Mouse (Mus musculus) left cerebral cortex, adult 18-20 months (tissue): ENCODE data around the gene Morc1. TPM values are rescaled to one million over a fixed set of nuclear protein-coding genes. Genes with fewer than 3 reads are reported as not detected.
A peak's percentile ranks its signal among the peaks of the same experiment; 100 is the strongest.

Experiments used
- DNase-seq, 2 experiments: peaks; one replicate each; pipeline ENCODE4 v3.0.0; 2021 to 2022; ENCODE audit warnings: low spot score in 2 of 2, mixed read lengths in 1 of 2
- total RNA-seq, 2 experiments: library from RNA; stranded (reverse); gene quantifications; 2 replicates each; pipeline ENCODE4 v1.2.3; 2021

Morc1 gene
- total RNA-seq, 2 experiments from 2014 or later, result not detected

DNA sequence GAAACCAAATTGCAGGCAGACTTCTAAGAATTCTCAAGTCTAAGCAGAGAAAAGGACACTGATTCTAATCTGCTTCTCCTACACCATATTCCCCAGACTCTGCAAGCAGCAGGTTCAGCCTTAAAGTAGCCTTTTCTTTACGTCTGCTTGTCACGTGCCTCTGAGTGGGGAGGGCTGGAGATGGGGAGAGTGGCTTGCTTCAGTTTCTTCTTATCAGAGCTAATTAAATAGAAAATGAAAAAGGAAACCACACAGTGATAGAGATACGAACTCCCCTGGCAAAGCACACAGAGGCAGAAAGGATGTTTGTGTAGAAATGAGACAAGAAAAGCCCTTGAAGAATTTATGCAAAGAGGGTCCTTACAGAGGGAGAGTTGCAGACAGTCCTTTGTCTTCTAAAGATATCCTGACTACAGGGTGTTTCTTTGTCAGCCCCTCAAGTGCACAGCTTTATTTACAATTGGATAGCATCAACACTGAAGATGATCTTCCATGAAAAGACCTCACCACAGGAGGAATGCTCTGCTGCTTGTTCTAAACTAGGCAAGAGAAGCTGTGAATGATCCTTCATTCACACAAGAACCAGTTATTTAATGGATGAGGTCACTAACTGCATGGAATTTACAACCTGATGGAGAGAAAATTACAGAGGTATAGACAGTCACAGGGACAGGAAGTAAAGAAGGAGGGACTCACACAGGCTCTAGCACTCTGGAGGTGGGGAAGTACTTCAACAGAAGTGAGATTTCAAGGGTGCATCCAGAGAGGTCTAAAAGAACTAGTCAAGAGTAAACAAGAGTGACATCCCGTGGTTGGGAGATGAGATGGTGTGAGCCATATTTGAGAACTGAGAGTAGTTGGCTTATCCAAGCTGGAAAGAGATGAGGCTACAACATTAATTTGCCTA lies 44.1 kb downstream of the Morc1 start:
- DNase-seq, result no peak

DNA sequence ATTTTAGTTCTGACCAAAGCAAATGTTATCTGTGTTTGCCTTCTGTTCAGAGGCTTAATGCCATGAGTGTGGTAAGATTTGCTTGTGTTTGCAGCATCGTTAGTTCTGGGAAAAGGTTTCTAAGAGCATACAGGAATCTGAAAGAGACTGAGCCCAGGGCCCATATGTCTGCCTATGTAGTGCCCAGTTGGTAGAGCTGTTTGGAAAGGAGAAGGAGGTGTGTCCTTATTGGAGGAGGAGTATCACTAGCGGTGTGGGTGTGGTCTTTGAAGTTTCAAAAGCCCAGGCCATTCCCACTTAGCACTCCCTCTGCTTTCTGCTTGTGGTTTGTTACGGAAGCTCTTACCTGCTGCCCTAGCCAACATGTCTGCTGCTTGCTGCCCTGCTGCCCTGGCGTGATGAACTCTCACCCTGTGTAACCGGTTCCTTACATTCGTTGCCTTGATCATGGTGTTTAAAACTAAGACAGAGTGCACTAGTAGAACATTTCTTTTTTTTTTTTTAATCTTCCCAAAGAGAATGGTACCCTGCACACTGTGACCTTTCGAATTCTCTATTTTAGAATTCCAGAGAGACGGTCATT lies 48.3 kb downstream of the Morc1 start:
- DNase-seq, result no peak

DNA sequence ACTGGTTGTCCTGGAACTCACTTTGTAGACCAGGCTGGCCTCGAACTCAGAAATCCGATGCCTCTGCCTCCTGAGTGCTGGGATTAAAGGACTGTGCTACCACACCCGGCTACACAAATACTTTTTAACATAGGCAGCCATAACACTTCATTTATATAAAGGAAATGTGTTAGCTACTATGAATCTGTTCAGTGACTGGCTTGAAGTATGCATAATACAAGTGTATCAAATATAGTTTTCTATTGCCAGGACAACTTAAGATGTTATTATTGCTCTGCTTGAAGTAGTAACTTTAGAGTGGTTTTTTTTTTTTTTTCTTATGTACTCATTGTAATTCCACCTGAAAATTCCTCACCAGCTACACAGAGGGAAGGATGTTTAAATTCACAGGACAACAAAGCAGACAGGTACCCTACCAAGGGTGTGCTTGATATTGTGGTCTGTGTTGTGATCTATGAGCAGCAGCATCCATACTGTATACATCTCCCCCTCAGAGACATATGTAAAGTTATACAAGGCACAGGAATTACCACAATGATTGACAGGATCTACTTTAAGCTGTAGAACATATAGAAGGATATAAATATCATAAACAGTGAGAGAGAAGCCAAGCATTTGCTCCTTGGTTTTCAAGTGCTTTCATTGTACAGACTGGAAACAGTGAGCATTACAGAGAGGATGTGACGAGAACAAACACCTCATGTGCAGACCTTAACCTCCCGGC lies 85.9 kb downstream of the Morc1 start:
- DNase-seq, result no peak

DNA sequence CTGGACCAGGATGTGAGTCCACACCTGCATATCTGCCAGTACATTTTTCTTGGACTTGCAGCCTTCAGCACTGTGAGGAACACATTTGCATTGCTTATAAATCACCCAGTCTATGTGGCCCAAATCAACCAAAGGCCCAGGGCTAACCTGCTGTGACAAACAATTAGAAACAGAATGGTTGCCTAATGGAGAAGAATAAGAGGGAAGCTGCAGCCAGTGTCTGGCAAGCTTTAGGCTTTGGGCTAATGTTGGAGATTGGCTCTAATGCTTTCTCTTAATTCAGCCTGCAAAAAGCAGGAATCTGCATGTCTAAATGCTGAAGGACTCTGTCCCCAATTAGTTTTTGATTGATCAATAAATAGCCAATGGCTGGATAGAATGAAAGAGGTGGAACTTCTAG lies 88.5 kb downstream of the Morc1 start:
- DNase-seq, result no peak

DNA sequence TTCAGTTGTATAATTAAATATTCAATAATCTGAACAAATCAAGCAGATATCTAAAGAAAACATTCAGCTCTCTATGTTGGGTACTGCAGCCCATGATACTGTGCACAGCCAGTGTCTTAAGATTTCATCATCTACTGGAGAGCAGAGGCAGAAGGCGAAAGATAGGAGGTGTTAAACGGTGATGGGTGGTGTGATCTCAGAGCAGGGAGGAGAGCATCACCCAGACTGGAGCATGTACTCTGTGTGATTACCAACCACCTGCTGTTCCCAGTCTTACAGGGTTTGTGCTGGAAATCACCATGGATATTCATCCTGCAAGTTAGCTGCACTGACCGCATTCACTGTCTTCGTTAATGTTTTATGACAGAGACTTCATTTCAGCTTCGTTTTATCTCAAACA lies 106.1 kb downstream of the Morc1 start:
- peak in 1 of 2 experiments; percentile 5 for DNase-seq

DNA sequence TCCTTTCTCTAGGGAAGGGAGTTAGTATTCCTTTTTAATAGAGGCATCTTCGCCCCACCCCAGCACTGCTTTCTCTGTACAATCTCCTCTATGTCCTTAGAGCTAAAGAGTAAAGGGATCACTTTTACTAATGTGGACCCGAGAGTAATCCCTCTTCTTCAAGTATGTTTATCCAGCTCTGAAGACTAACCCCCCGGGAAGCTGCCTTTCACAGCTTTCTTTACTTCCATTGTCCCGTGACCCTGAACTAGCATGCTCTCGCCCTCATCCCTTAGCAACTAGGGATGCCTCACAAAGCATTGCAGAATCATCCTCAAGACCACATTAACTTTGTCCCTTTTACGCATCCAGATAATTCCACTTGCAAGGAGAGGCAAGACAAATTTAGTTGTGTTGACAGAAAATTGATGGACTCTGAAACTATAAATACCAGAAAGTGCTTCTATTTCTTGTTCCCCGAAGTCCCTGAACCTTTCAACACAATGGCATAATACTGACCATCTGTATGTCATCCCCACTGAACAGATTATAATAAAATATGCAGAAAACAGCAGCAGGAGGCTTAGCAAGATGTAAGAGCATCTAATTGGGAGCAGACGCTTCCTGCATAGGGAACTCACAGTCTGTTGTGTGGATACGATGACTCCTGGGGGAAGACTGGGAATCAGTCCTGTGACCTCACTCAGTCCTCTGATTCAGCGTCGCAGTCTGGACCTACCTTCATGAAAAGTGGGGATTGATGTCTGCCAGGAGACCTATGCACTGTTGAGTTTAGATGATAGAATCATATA lies 131.4 kb downstream of the Morc1 start:
- DNase-seq, result no peak

DNA sequence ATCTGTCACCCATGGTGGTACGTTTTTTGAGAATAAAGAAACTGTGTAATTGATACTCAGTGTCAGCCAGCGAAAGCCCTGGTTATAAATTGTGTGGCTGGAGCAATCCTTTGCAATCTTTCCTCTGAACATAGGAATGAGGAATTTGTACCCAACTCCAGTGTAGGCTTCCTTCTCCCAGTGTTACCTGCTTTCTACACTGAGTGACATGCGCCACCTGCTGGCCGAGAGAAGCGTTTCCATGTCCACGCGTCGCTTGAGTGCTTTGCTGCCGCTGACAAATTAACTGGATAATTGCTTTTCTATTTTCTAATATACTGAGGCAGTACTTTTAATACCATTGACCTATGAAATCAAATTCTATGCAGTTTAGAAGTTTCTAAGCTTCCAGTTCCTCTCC lies 139.3 kb downstream of the Morc1 start:
- DNase-seq, result peak; percentile 80 to 84

DNA sequence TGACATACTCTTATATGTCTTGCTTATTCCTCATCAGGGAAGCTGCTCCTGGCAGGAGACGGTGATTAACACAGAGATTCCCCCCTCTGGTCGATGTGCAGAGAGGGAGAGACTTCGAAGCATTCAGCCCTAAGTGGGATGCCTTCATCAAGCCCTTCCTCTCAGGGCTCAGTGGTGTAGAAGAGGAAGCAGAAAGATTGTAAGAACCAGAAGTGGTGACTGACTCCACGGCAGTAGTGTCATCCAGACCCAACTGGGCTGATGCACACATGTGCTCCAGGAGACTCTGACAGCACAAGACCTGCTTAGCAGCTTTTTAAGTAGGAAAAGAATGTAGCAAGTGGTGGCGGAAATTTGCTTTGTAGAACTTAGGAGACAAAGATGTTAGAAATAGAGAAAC lies 143.0 kb downstream of the Morc1 start:
- no peak for DNase-seq

DNA sequence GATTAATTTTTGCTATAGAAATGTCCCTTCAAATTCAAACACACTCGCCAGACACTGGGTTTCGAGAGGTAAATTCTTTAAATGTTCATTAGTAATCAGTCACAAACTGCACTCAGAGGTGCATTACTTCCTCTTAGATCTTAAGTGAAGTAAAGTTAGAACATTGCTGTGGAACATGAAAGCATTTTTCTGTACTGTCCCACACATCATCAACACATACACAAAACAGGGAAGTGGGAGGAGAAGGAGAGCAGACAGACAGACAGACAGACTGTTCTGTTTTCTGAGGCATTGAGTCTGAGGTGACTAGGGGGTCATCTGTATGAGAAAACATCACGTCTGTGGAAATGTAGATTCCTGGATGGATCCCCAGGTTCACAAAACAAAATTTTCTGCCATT lies 143.5 kb downstream of the Morc1 start:
- no peak for DNase-seq

DNA sequence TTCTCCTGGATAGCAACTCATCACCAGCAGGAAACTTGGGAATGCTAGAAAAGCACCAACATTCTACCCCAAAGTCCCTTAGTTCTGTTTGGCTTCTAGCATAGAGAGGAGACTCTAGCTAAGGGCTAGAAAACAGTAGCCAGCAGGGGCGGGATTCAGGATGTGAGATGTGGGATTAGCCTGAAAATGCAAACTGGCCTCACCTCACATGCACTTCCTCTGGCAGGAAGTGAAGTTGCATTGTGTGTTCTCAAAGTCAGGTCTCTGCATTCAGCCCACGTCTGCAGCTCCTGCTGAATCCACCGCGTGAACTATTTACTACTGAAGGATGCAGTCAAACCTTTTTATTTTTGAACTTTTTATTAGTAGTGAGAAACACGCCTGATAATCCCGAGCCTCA lies 154.3 kb downstream of the Morc1 start:
- no peak for DNase-seq

DNA sequence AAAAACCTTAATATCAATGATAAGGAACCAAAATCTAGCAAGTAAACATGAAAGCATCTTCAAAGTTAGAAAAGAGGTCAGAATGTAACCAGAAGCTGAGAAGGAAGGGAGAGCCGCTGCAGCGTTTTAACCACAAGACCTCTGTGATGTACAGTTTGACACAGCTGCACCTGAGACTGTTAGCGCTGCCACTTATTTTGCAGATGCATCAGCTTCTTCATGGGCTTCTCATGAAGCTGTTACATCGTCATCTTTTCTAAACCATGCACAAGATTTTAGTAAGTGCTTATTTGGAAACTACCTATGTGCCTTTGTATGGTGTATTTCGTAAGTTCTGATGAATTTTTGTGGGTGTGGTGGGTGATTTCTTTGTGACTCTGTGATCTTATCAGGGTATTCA lies 163.4 kb downstream of the Morc1 start:
- DNase-seq, result no peak

DNA sequence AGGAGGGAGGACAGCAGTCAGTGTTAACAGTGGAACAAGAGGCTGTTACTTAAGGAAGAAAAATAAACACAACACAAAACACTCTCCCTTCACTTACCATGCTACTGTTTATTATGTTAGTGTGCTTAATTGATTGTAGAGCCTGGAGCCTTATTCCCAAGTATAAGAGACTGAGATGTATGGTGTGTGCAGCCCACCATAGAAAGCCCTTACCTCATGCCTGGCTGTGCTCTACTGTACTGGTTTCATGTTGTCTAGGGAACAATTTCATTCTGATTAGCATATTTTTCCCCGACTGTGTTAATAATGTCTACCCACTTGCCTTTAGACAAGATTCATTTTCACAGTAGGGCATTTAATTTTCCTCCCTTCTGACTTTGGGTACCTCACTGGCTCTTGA lies 164.2 kb downstream of the Morc1 start:
- DNase-seq, result no peak

DNA sequence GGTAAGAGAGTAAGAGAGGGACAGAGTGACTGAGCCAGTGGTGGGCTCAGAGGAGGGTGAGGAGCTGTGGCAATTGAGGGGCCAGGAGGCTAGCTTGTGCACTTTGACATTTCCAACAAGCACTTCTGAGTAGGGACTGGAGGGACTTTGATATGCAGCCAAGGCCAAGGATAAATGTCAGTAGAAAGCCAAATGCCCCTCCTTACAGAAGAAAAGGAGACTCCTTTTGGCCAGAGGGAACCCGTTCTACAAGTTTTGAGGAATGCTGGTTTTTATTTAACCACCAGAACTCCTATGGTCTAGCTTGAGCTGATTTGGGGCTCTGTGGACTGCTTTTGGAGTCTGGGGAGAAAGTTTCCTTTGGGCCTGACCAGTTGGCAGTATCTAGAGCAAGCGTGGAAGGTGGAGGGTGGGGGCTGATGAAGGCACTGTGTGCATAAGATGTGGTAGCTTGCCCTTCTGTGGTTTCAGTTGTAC lies 172.7 kb downstream of the Morc1 start:
- DNase-seq, result no peak

DNA sequence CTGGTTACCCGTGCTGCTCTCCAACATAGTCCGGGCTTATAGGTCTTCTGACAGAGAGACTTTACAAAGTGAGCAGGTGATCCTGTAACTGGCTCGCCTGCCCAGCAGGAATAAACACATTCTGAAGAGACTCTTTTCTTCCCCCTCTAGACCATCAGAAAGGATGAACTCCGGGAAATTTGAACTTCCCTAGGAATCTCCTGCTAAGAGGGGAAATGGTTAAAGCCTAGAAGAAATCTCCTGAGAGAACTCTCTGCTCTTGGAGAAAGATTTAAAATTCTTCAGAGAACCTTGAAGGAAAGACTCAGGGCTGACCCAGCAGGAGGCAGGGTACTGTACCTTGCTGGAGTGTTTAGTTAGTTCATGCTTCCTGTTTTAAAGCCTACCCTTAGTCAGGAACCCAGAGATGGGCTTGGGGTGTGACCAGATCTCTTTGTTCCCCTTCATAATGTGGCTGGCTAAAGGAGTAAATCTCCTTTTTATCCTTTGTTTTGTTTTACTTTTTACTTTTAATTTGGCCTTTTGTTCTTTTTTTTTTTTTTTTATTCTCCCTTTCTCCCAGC lies 175.5 kb downstream of the Morc1 start:
- DNase-seq, result no peak

DNA sequence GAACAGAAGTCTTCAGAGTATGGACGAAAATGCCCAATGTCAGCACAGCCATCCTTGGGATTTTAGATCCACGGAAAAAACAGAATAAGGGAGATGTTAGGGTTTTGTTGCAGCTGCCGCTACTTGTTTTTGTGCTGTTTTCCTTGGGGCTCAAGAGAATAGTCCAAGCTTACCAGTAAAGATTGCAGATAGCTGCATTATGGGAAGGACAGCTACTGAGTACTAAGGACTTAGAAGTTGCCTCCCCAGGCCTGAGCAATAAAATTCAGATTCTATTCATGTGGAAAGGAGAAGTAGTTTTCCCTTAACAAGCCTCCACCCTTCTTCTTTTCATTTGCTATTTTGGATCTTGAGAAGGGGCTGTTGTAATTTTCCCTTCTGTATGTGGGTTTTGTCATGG lies 177.2 kb downstream of the Morc1 start:
- DNase-seq, result no peak

DNA sequence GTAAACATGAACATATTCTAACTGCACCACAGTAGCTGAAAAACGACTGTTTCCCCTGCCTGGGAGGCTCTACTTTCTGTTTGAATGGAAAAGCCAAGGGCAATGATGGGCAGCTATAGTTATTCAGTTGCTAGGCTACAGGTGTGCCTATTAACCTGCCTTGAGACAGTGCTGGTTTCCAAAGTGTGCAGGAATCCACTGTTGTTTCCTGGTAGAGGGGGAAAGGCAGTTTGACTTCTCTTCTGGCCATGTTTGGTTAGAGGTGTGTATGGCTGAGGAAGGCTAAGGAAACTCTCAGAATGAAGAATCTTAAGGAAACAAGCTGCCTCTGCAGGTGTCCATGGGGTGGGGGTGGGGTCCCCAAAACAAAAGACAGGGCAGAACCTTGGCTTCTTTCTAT lies 179.8 kb downstream of the Morc1 start:
- DNase-seq, result no peak

DNA sequence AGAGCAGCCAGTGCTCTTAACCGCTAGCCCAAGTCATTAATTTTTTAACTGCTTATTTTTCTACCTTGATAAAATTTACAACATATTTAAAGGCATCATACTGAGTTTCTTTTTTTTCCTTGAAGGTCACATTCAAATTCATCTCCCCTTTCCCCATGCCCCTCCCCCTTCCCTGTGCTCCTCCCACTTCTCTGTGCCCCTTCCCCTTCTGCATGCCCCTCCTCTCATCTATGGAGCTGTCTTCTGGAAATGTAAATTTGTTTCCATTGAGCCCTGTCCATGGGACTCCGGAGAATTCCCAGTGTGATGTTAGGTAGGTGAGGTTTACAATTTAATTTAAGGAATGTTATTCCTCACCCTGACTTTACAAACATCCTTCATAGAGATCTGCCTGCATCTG lies 180.4 kb downstream of the Morc1 start:
- DNase-seq, result no peak

DNA sequence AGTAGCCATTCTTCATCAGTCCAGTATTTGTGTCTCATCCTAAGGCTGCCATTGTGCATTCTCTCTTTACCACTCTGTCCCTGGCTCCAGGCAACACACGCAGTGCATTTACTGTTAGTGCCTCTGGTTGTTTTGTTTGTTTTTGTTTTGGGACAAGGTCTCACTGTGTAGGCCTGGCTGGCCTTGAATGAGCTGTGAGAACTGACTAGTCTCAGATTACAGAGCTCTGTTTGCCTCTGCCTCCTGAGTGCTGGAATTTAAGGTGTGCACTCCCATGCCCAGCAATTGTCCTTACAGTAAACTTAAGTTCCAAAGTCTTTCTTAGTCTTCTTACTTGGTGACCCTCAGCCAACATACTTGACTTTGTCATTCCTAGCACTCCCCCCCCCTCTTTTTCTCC lies 182.7 kb downstream of the Morc1 start:
- DNase-seq, result no peak

DNA sequence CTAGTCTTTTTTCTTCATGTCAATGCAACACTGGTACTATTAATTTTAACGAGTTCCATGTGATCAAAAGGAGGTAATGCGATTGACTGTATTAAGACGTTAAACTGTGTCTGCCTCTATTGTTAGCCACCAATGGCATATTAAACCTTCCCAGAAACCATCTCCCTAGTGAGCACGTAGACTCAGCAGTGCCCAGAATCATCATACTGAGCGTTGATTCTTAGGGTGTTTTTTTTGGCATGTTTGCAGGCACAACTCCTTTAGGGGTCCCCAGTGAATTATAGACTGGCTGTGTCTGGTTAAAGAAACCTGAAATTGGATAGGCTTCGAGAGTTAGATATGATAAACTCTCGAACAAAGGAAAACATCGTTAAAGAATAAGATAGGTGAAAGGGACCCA lies 189.5 kb downstream of the Morc1 start:
- no peak for DNase-seq

DNA sequence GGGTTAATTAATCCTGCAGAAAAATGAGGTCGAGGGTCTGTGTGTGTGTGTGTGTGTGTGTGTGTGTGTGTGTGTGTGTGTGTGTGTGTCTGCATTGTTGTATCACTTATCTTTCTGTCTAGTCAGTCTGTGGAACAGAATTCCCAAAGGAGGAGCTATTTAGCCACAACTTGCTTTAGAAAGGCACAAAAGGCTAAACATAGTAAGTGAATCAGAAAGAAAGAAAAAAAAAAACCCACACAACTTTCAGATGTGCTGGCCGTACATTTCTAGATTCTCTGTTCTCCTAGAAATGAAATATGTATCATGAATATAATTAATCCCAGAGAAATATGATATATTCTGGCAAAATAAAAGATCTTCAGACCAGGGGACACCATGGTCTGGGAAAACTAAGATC lies 190.0 kb downstream of the Morc1 start:
- DNase-seq, result no peak

DNA sequence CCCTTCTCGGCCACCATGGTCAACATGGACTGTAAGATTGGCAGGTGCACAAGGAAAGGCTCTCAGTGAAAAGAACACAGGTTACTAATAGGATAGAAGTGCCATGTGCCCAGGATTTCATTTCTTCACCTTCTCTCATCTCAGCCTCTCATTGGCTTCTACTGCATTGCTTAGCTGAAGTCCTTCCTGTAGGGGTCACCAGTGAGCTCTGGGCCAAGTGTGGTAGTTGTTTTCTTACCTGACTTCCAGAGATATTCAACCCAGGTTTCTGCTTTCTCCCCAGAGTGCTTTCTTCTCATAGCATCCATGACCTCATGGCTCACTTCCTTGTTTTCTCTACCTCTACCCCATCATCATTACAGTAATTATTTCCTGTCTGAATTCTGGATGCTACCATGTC lies 192.4 kb downstream of the Morc1 start:
- DNase-seq, result no peak
